Mouse (Mus musculus) neutrophil, adult 5-6 weeks (primary cell): ENCODE results near the gene Chid1. TPM values are rescaled to one million over a fixed set of nuclear protein-coding genes. Genes with fewer than 3 reads are reported as not detected.

Source experiments
- ATAC-seq: fragments of 151-379, 151-347 bp; 2 replicates; pipeline ENCODE4 v1.8.0; 2017; ENCODE audit warnings: mild to moderate bottlenecking, moderate TSS enrichment; ENCODE audit not compliant: insufficient number of reproducible peaks, poor library complexity, low FRiP score, severe bottlenecking; ENCODE audit errors: extremely low read depth
- total RNA-seq: library from RNA; stranded (forward); fragments of 200-1000 nt; gene quantifications from 2 replicates; pipeline ENCODE4 v1.2.3, GENCODE M21; 2017

Chid1 gene
- total RNA-seq, 1 experiment from 2014 or later = 9.9 TPM

GRCm38 (mm10) chr7:141517638-141518037 is 22.0 kb downstream of the Chid1 start:
- no peak for ATAC-seq

GRCm38 (mm10) chr7:141510681-141511191 is 28.9 kb downstream of the Chid1 start:
- ATAC-seq = no peak

GRCm38 (mm10) chr7:141510196-141510595 is 29.5 kb downstream of the Chid1 start:
- ATAC-seq = no peak

GRCm38 (mm10) chr7:141508160-141508559 is 31.5 kb downstream of the Chid1 start:
- no peak for ATAC-seq

- ATAC-seq = no peak
Observed at GRCm38 (mm10) chr7:141506278-141506677, 33.4 kb downstream of the Chid1 start.

GRCm38 (mm10) chr7:141502556-141502905 is 37.1 kb downstream of the Chid1 start:
- no peak for ATAC-seq

GRCm38 (mm10) chr7:141501820-141502555 is 37.7 kb downstream of the Chid1 start:
- ATAC-seq = no peak

GRCm38 (mm10) chr7:141497600-141497999 is 42.1 kb downstream of the Chid1 start:
- no peak for ATAC-seq

GRCm38 (mm10) chr7:141495940-141496339 is 43.7 kb downstream of the Chid1 start:
- ATAC-seq = no peak

GRCm38 (mm10) chr7:141495379-141495778 is 44.3 kb downstream of the Chid1 start:
- no peak for ATAC-seq

GRCm38 (mm10) chr7:141493729-141494128 is 45.9 kb downstream of the Chid1 start:
- no peak for ATAC-seq

GRCm38 (mm10) chr7:141492738-141493137 is 46.9 kb downstream of the Chid1 start:
- ATAC-seq = no peak

- no peak for ATAC-seq
Observed at GRCm38 (mm10) chr7:141491151-141491550, 48.5 kb downstream of the Chid1 start.

GRCm38 (mm10) chr7:141487141-141487540 is 52.5 kb downstream of the Chid1 start:
- ATAC-seq = no peak

- no peak for ATAC-seq
Observed at GRCm38 (mm10) chr7:141486239-141486638, 53.4 kb downstream of the Chid1 start.

GRCm38 (mm10) chr7:141485606-141486005 is 54.1 kb downstream of the Chid1 start:
- ATAC-seq = no peak

GRCm38 (mm10) chr7:141485186-141485585 is 54.5 kb downstream of the Chid1 start:
- no peak for ATAC-seq

- no peak for ATAC-seq
Observed at GRCm38 (mm10) chr7:141484186-141485120, 55.2 kb downstream of the Chid1 start.

- ATAC-seq = no peak
Observed at GRCm38 (mm10) chr7:141483114-141483653, 56.5 kb downstream of the Chid1 start.
